ENCODE assay signal across 15 mouse cellular contexts in genomic region chr5:105813974-105814373, GRCm38 (mm10).
DNase-seq lines count a peak whose midpoint lies in the region; ATAC-seq lines count a peak whose summit lies in the region.
"Had no signal": no experiment of that assay in that cellular context is flagged by ENCODE, and none has a peak within 500 bp of the region (broad histone marks: within the 10 kb centered on the region; RNA-seq: fewer than 3 reads in every experiment).

No protein-coding gene starts in this region.

- ATAC-seq in frontal cortex, adult (ENCODE audit: low TSS enrichment): peak; percentile 42; the same call in 1 of the 2 replicates
- ATAC-seq: forebrain, embryonic 16.5 days; midbrain, embryonic 16.5 days had no signal

- DNase-seq in frontal cortex, postnatal 14 days (ENCODE audit: low spot score in 2 of 2): no peak
- DNase-seq in kidney, postnatal 25 days: peak; percentile 69 to 84
- no peak for DNase-seq in kidney, adult 18-20 months
- DNase-seq in right cerebral cortex, adult 18-20 months: peak; percentile 50
- DNase-seq in right cerebral cortex, postnatal 25 days: no peak
- peak; percentile 81 for DNase-seq in telencephalon, adult 2 months (ENCODE audit: low read depth, low spot score)
- DNase-seq in thymus, adult 18-20 months: no peak
- DNase-seq: adrenal gland, adult 2 months; gastrocnemius, postnatal 14 days; heart, adult 2 months; lung, postnatal 10 days; thymus, postnatal 36 days had no signal

Comparison
In these comparisons a context has a peak if more than half of its experiments do, and no peak if none do; other contexts are left out.
1. DNase-seq: peak in kidney, postnatal 25 days (2 of 2), right cerebral cortex, adult 18-20 months (single experiment) and telencephalon, adult 2 months (single experiment); none in frontal cortex, postnatal 14 days (0 of 2), kidney, adult 18-20 months (single experiment), right cerebral cortex, postnatal 25 days (single experiment) and thymus, adult 18-20 months (0 of 2).